Mouse (Mus musculus): Measurements from ENCODE around the gene Ppp4r1.

GRCm38 (mm10) chr17:65788542-65789291, 6.3 kb downstream of the Ppp4r1 start:
- TF ChIP-seq CTCF (IDR thresholded peaks at IDR 0.05; ENCODE audit: low read depth) (no peak), EP300 (IDR thresholded peaks at IDR 0.05; ENCODE audit: low read depth) (no peak)
